22 mouse cellular contexts compared by ENCODE assay signal in the genomic region with DNA sequence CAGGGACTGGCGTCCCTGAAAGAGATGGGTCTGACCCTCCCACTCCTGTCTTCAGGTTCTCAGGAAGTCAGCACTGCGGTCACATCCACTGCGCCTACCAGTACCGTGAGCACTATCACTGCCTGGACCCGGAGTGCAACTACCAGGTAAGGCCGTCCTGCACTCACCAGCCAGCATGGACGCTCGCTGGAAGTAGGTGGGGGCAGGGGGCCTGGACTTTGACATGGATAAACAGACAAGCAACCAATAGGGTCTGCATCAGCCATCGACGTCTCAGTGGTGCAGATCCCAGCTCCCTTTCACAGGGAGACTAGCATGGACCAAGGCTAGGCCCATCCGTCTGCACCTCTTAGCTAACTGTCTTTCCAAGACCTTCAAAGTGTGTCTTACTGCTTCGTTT.
DNase-seq lines count a peak whose midpoint lies in the region; ATAC-seq and TF ChIP-seq lines count a peak whose summit lies in the region.
"Had no signal": no experiment of that assay in that cellular context is flagged by ENCODE, and none has a peak within 500 bp of the region (broad histone marks: within the 10 kb centered on the region; RNA-seq: fewer than 3 reads in every experiment).

No protein-coding gene starts in this region.

- no peak for TF ChIP-seq CTCF in heart, adult 2 months (IDR thresholded peaks at IDR 0.05)
- TF ChIP-seq CTCF in intestine, postnatal 0 days (IDR thresholded peaks at IDR 0.05; ENCODE audit: low read depth), result no peak
- no peak for TF ChIP-seq CTCF in midbrain, postnatal 0 days (IDR thresholded peaks at IDR 0.05)
- no peak for TF ChIP-seq CTCF in layer of hippocampus, adult 2 months (conservative IDR thresholded peaks at IDR 0.05)

- H3K79me2 ChIP-seq in heart, adult 2 months (replicated peaks; ENCODE audit: control insufficient read depth, insufficient read depth, low read length), result no peaks in the 10 kb centered on the region; the same call in 1 of the 2 replicates

- no peak for ATAC-seq in intestine, embryonic 14.5 days (replicated peaks; ENCODE audit: low FRiP score, low TSS enrichment, low read depth)
- no peak for ATAC-seq in intestine, postnatal 0 days
- no peak for ATAC-seq in liver, embryonic 15.5 days (ENCODE audit: insufficient read depth)
- ATAC-seq in midbrain, postnatal 0 days (ENCODE audit: low FRiP score), result no peak
- ATAC-seq: forebrain, embryonic 15.5 days; hindbrain, postnatal 0 days had no signal

- DNase-seq in heart, embryonic 10.5 days (ENCODE audit: low spot score), result no peak
- DNase-seq in heart, adult 2 months, result no peak
- no peak for DNase-seq in intestine, embryonic 14.5 days (ENCODE audit: low spot score)
- peak; percentile 78 for DNase-seq in yolk sac, embryonic 10.5 days (ENCODE audit: low spot score)
- DNase-seq in midbrain, postnatal 0 days (ENCODE audit: low spot score), result no peak
- DNase-seq in layer of hippocampus, adult 2 months (ENCODE audit: low spot score in 2 of 2), result no peak
- DNase-seq: cerebellum, adult 11 months; cerebellum, postnatal 10 days; kidney, adult 9 months; kidney, postnatal 36 days; right cerebral cortex, postnatal 4 days; thymus, adult 18-20 months; thymus, postnatal 4 days had no signal

- H3K9ac ChIP-seq in heart, adult 2 months (ENCODE audit: low read depth, low read length), result no peak overlapping the region
- H3K9ac ChIP-seq in intestine, embryonic 14.5 days (ENCODE audit: low read length), result no peak overlapping the region
- no peak overlapping the region for H3K9ac ChIP-seq in intestine, postnatal 0 days (ENCODE audit: low read depth, low read length)
- H3K9ac ChIP-seq in liver, embryonic 15.5 days, result no peak overlapping the region
- no peak overlapping the region for H3K9ac ChIP-seq in midbrain, postnatal 0 days (replicated peaks; ENCODE audit: low read length, poor library complexity, severe bottlenecking)
- H3K9ac ChIP-seq: forebrain, embryonic 15.5 days had no signal

- H3K36me3 ChIP-seq in heart, embryonic 10.5 days, result peaks cover 66% of the 10 kb centered on the region
- H3K36me3 ChIP-seq in heart, adult 2 months (ENCODE audit: control insufficient read depth, insufficient read depth, low read length), result peaks cover 4% of the 10 kb centered on the region; the same call in 1 of the 2 replicates
- 0 out of 2 replicates have a peak, but pooled peaks cover 6% of the 10 kb centered on the region for H3K36me3 ChIP-seq in intestine, embryonic 14.5 days (ENCODE audit: control insufficient read depth, insufficient read depth, low read length)
- peaks cover 46% of the 10 kb centered on the region; the same call in 1 of the 2 replicates for H3K36me3 ChIP-seq in intestine, postnatal 0 days (ENCODE audit: control insufficient read depth, insufficient read depth)
- H3K36me3 ChIP-seq in liver, embryonic 15.5 days (replicated peaks), result no peaks in the 10 kb centered on the region
- H3K36me3 ChIP-seq in midbrain, postnatal 0 days (ENCODE audit: insufficient read depth, low read length), result no peaks in the 10 kb centered on the region
- H3K36me3 ChIP-seq: forebrain, embryonic 15.5 days; G1E; lung, embryonic 15.5 days had no signal

- intact Hi-C loops in heart, adult 2 months (cut with DNase I), result no loop called here

- peaks cover 90% of the 10 kb centered on the region for H3K4me1 ChIP-seq in heart, embryonic 10.5 days
- peaks cover 1% of the 10 kb centered on the region; the same call in 1 of the 2 replicates for H3K4me1 ChIP-seq in heart, adult 2 months (ENCODE audit: control insufficient read depth, insufficient read depth, low read length)
- peaks cover 39% of the 10 kb centered on the region for H3K4me1 ChIP-seq in intestine, embryonic 14.5 days (replicated peaks; ENCODE audit: control insufficient read depth, insufficient read depth, low read length)
- H3K4me1 ChIP-seq in intestine, postnatal 0 days (replicated peaks; ENCODE audit: control insufficient read depth, insufficient read depth, low read length), result peaks cover 6% of the 10 kb centered on the region
- peaks cover 23% of the 10 kb centered on the region for H3K4me1 ChIP-seq in liver, embryonic 15.5 days (replicated peaks)
- H3K4me1 ChIP-seq in midbrain, postnatal 0 days (ENCODE audit: insufficient read depth, low read length), result peaks cover 7% of the 10 kb centered on the region

- H3K4me3 ChIP-seq in heart, embryonic 10.5 days, result no peak overlapping the region
- no peak overlapping the region for H3K4me3 ChIP-seq in heart, adult 2 months
- no peak overlapping the region for H3K4me3 ChIP-seq in intestine, embryonic 14.5 days (ENCODE audit: low read depth, low read length)
- H3K4me3 ChIP-seq in intestine, postnatal 0 days (ENCODE audit: low read depth, low read length), result no peak overlapping the region
- no peak overlapping the region for H3K4me3 ChIP-seq in liver, embryonic 15.5 days (replicated peaks)
- no peak overlapping the region for H3K4me3 ChIP-seq in midbrain, postnatal 0 days (ENCODE audit: low read depth, low read length)
- no peak overlapping the region for H3K4me3 ChIP-seq in layer of hippocampus, adult 2 months
- H3K4me3 ChIP-seq: forebrain, embryonic 15.5 days; limb, embryonic 12.5 days; lung, embryonic 15.5 days; midbrain, embryonic 10.5 days had no signal

- no peak for TF ChIP-seq POLR2A in heart, adult 2 months (IDR thresholded peaks at IDR 0.05; ENCODE audit: insufficient read depth, low read depth, low read length)

- no peaks in the 10 kb centered on the region for H3K9me3 ChIP-seq in heart, embryonic 10.5 days
- H3K9me3 ChIP-seq in intestine, embryonic 14.5 days (ENCODE audit: control insufficient read depth, low read length), result no peaks in the 10 kb centered on the region
- no peaks in the 10 kb centered on the region for H3K9me3 ChIP-seq in intestine, postnatal 0 days (ENCODE audit: control insufficient read depth)
- no peaks in the 10 kb centered on the region for H3K9me3 ChIP-seq in liver, embryonic 15.5 days (replicated peaks)
- no peaks in the 10 kb centered on the region for H3K9me3 ChIP-seq in midbrain, postnatal 0 days (ENCODE audit: low read length)
- H3K9me3 ChIP-seq: forebrain, embryonic 15.5 days; G1E; limb, embryonic 12.5 days; lung, embryonic 15.5 days; midbrain, embryonic 10.5 days had no signal

- 75% methylated on average over 12 of the region's 12 CpGs for WGBS in heart, embryonic 10.5 days
- WGBS in heart, adult 2 months, result 90% methylated on average over 12 of the region's 12 CpGs
- 75% methylated on average over 12 of the region's 12 CpGs for WGBS in intestine, embryonic 14.5 days
- WGBS in intestine, postnatal 0 days, result 80% methylated on average over 12 of the region's 12 CpGs
- 67% methylated on average over 12 of the region's 12 CpGs for WGBS in liver, embryonic 15.5 days (ENCODE audit: insufficient replicate concordance)
- WGBS in midbrain, postnatal 0 days, result 93% methylated on average over 12 of the region's 12 CpGs

- no peak for TF ChIP-seq EP300 in heart, adult 2 months (IDR thresholded peaks at IDR 0.05; ENCODE audit: insufficient read depth, low read depth, low read length)

- H3K27me3 ChIP-seq in heart, embryonic 10.5 days (ENCODE audit: insufficient read depth, poor library complexity, severe bottlenecking), result 0 out of 2 replicates have a peak, but pooled peaks cover 32% of the 10 kb centered on the region
- H3K27me3 ChIP-seq in heart, adult 2 months (ENCODE audit: control insufficient read depth, insufficient read depth, low read length), result no peaks in the 10 kb centered on the region
- no peaks in the 10 kb centered on the region for H3K27me3 ChIP-seq in intestine, embryonic 14.5 days (replicated peaks; ENCODE audit: control insufficient read depth, insufficient read depth, low read length)
- H3K27me3 ChIP-seq in intestine, postnatal 0 days (replicated peaks; ENCODE audit: control insufficient read depth, insufficient read depth, low read length), result no peaks in the 10 kb centered on the region
- H3K27me3 ChIP-seq in liver, embryonic 15.5 days, result no peaks in the 10 kb centered on the region
- H3K27me3 ChIP-seq in midbrain, postnatal 0 days (ENCODE audit: insufficient read depth, low read length), result peaks cover 6% of the 10 kb centered on the region; the same call in 1 of the 2 replicates
- H3K27me3 ChIP-seq: forebrain, embryonic 15.5 days had no signal

- no peak overlapping the region for H3K4me2 ChIP-seq in intestine, embryonic 14.5 days (ENCODE audit: low read length)
- no peak overlapping the region for H3K4me2 ChIP-seq in intestine, postnatal 0 days (replicated peaks; ENCODE audit: low read depth)
- H3K4me2 ChIP-seq in liver, embryonic 15.5 days, result peak overlapping the region; percentile 18; the same call in 1 of the 2 replicates
- H3K4me2 ChIP-seq in midbrain, postnatal 0 days (ENCODE audit: low read depth, low read length, poor library complexity, severe bottlenecking), result no peak overlapping the region
- H3K4me2 ChIP-seq: forebrain, embryonic 15.5 days; limb, embryonic 12.5 days; lung, embryonic 15.5 days had no signal

- 0 out of 2 replicates have a peak overlapping the region, but pooled peaks have one; percentile 78 for H3K27ac ChIP-seq in heart, embryonic 10.5 days
- H3K27ac ChIP-seq in heart, adult 2 months, result no peak overlapping the region
- H3K27ac ChIP-seq in intestine, embryonic 14.5 days (ENCODE audit: low read depth), result peak overlapping the region; percentile 68; the same call in 1 of the 2 replicates
- no peak overlapping the region for H3K27ac ChIP-seq in intestine, postnatal 0 days (ENCODE audit: low read depth, low read length)
- no peak overlapping the region for H3K27ac ChIP-seq in liver, embryonic 15.5 days (replicated peaks)
- no peak overlapping the region for H3K27ac ChIP-seq in midbrain, postnatal 0 days (ENCODE audit: low read depth, low read length)
- H3K27ac ChIP-seq in layer of hippocampus, adult 2 months, result no peak overlapping the region
- H3K27ac ChIP-seq: forebrain, embryonic 15.5 days; hindbrain, postnatal 0 days; limb, embryonic 12.5 days; macrophage had no signal

Comparison
In these comparisons a context has a peak if more than half of its experiments do, and no peak if none do; other contexts are left out.
1. H3K27ac ChIP-seq: peak in heart, embryonic 10.5 days (single experiment) and intestine, embryonic 14.5 days (single experiment); none in heart, adult 2 months (single experiment), intestine, postnatal 0 days (single experiment), liver, embryonic 15.5 days (single experiment), midbrain, postnatal 0 days (single experiment) and layer of hippocampus, adult 2 months (single experiment).